Mouse (Mus musculus): ENCODE results near the gene Tmem33. TPM values are rescaled to one million over a fixed set of nuclear protein-coding genes. Genes with fewer than 3 reads are reported as not detected.

Tmem33 gene
- polyA plus RNA-seq, 1 experiment from 2014 or later = 100 TPM

DNA sequence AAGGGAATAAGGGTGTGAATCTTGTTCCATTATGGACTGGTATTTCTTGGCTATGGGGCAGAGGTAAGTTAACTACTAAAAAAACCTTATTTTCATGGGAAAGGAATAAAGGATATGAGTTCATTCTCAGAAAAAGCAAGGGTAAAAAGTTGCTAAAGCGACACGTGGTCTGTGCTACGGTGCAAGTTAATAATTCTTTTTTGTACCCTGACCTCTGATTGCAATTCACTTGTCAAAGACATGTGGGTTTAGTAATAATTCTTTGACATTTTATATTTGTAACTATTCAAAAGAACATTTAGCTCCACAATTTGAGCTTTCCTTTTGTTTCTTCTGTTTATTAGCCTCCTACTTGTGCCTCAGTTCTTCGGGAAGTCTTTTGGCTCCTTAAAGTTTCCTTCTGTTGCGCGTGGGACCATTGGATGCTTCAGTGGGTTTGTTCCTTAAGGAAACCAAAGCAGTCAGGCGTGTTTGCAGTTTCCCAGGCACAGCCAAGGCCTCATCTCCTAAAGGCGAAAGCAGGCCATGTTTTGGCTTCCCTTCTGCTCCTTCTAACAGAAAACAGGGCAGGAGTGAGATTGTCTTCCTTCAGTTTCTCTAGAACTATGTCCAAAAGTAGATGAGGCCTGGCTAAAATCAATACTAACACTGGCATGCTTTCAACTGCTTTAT lies 40.7 kb downstream of the Tmem33 start:
- H3K36me3 ChIP-seq = peaks cover 13% of the 10 kb centered on the region; the same call in 1 of the 2 replicates
- H3K9me3 ChIP-seq (replicated peaks) = no peaks in the 10 kb centered on the region
- WGBS (ENCODE audit: insufficient replicate concordance) = 87% methylated on average over 8 of the region's 8 CpGs
- no peak overlapping the region for H3K9ac ChIP-seq
- H3K27me3 ChIP-seq = no peaks in the 10 kb centered on the region
- ATAC-seq (ENCODE audit: low read depth) (no peak), DNase-seq (no peak)
- no peak overlapping the region for H3K4me2 ChIP-seq
- peaks cover 16% of the 10 kb centered on the region for H3K4me1 ChIP-seq (replicated peaks)
- no peak overlapping the region; the same call in 1 of the 2 replicates for H3K27ac ChIP-seq
- no peak overlapping the region for H3K4me3 ChIP-seq (replicated peaks)

DNA sequence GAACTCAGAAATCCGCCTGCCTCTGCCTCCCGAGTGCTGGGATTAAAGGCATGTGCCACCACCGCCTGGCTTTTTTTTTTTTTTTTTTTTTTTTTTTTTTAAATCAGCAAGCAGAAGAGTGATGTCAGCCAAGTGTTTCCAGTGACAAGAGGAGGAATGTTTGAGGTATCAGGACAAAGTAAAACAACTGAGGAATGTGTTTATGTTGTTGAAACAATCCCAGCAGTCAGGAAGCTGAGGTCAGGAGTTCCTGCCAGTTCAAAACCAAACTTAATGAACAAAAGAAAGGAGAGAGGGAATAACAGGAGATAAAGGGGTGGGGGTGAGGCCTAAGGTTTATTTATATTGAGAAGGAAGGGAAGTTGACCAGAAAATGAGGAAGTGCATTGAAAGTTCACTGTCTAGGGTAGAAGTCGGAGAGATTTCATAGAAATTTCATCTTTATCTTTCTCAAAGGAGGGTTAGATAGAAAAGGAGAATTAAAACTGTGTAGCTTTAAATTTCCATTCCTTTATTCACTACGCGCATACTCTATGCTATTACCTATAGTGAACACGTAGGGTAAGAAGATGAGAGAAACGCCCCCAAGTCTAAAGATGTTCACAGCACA lies 41.5 kb downstream of the Tmem33 start:
- DNase-seq (no peak), ATAC-seq (ENCODE audit: low read depth) (no peak)
- no peak overlapping the region for H3K4me3 ChIP-seq (replicated peaks)
- no peak overlapping the region for H3K4me2 ChIP-seq
- H3K9me3 ChIP-seq (replicated peaks) = no peaks in the 10 kb centered on the region
- no peaks in the 10 kb centered on the region for H3K27me3 ChIP-seq
- H3K27ac ChIP-seq = no peak overlapping the region
- WGBS (ENCODE audit: insufficient replicate concordance) = 55% methylated on average over 7 of the region's 8 CpGs
- 0 out of 2 replicates have a peak, but pooled peaks cover 9% of the 10 kb centered on the region for H3K36me3 ChIP-seq
- no peak overlapping the region for H3K9ac ChIP-seq
- peaks cover 17% of the 10 kb centered on the region for H3K4me1 ChIP-seq (replicated peaks)

DNA sequence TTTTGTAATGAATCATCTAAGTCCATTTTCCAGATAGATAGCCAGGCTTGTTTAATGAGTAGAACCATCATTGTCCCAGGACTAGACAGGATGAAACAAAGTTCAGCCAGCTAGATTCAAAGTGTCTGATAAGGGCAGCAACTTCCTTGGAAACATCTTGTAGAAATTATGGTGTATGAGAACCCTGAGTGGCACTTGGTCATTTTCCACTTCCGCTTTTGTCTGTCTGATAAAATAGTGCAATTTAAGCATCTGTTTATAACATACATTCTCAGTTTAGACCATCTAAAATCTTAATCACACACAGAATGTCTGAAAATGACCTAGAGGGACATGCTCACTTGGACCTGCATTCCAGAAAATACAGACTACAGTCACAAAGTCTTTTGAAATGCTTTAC lies 43.5 kb downstream of the Tmem33 start:
- ATAC-seq (ENCODE audit: low read depth) (no peak), DNase-seq (no peak)
- WGBS (ENCODE audit: insufficient replicate concordance) = 73% methylated on average over 1 of the region's 1 CpGs
- H3K36me3 ChIP-seq = 0 out of 2 replicates have a peak, but pooled peaks cover 9% of the 10 kb centered on the region
- H3K4me1 ChIP-seq (replicated peaks) = peaks cover 20% of the 10 kb centered on the region
- no peak overlapping the region for H3K27ac ChIP-seq
- no peak overlapping the region for H3K4me2 ChIP-seq
- no peaks in the 10 kb centered on the region for H3K9me3 ChIP-seq (replicated peaks)
- H3K9ac ChIP-seq = no peak overlapping the region
- H3K27me3 ChIP-seq = no peaks in the 10 kb centered on the region
- no peak overlapping the region for H3K4me3 ChIP-seq (replicated peaks)

DNA sequence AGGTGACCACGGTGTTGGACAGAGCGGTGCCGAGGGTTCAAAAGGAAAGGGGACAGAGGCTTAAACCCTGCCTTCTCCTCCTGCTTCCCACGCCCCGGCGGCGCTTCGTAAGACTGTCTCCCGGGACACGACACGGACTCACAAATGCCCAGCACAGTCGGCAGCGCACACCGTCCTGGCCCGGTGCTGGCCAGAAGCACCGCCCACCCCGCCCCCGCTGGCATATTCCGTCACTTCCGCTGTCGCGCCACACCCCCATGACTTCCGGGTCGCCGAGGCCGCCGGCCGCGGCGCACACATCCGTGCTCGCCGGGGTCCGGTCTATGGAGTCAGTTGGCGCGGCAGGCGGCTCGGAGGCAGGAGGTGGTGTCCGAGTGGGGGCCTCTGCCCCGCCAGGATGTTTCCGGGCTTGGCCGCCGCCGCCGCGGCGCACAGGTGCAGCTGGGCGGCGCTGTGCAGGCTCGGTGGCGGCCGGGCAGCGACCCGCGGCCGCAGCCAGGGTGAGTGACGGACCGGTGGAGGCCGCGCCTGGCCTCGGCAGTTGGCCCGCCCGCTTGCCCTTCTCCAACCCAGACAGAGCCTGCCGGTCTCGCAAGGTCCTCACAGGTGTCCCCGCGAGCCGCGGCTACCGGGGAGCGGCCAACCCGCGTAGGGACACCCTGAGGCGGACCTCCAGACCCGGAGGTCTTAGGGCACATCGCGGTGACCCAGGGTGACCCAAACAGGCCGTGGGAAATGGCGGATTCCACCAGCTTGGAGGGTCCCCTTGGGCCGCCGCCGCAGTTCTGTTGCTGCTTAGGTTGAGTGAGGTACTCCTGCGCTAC lies 46.5 kb downstream of the Tmem33 start, which contains the start of gene Slc30a9:
TSS of gene Slc30a9 (plus strand) at position 258 of the 824 bp plus-strand sequence.
- Histone ChIP-seq H3K4me3 (replicated peaks) (peak within 1 kb of the TSS; percentile 97), H3K4me2 (peak within 1 kb of the TSS; percentile 76), H3K9me3 (replicated peaks) (no peaks in the 10 kb centered on the region), H3K4me1 (replicated peaks) (peaks cover 31% of the 10 kb centered on the region), H3K27ac (peak within 1 kb of the TSS; percentile 90), H3K36me3 (peaks cover 22% of the 10 kb centered on the region), H3K27me3 (no peaks in the 10 kb centered on the region), H3K9ac (peak within 1 kb of the TSS; percentile 97)
- under 1% methylated on average over 82 of the region's 83 CpGs for WGBS (ENCODE audit: insufficient replicate concordance)
- peak; percentile 86 for DNase-seq
- peak; percentile 95 for ATAC-seq (ENCODE audit: low read depth)

DNA sequence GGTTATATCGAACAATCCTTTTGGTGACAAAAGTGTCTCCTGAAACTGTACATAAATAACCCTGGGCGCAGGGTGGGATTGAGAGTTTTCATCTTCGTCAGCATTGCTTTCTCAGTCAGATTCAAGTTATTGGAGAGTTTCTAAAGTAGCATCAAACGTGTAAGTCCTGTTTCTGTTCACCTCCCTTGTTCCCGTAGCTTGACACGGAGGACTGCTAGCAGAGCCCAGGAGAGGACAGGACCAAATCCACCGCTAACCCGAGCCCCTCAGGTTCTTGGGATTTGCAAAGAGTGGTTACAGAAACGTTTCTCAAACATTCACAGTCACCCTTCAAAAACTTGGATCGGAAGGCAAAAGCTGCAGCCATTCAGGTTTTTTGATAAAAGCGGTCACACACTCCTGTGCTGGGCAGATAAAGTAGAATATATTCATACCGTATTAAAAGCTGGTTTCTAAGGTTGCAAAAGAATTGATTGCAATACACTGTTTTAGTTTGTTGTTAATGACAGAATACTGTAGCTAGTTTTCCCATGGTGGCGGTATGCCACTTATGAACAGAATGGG lies 47.4 kb downstream of the Tmem33 start:
- WGBS (ENCODE audit: insufficient replicate concordance) = 9% methylated on average over 13 of the region's 13 CpGs
- Histone ChIP-seq H3K4me1 (replicated peaks) (peaks cover 31% of the 10 kb centered on the region), H3K36me3 (peaks cover 20% of the 10 kb centered on the region), H3K27ac (peak overlapping the region; percentile 90), H3K9ac (peak overlapping the region; percentile 97), H3K9me3 (replicated peaks) (no peaks in the 10 kb centered on the region), H3K4me2 (peak overlapping the region; percentile 76), H3K27me3 (no peaks in the 10 kb centered on the region), H3K4me3 (replicated peaks) (peak overlapping the region; percentile 97)
- ATAC-seq (ENCODE audit: low read depth) (peak; percentile 21), DNase-seq (peak; percentile 50)

DNA sequence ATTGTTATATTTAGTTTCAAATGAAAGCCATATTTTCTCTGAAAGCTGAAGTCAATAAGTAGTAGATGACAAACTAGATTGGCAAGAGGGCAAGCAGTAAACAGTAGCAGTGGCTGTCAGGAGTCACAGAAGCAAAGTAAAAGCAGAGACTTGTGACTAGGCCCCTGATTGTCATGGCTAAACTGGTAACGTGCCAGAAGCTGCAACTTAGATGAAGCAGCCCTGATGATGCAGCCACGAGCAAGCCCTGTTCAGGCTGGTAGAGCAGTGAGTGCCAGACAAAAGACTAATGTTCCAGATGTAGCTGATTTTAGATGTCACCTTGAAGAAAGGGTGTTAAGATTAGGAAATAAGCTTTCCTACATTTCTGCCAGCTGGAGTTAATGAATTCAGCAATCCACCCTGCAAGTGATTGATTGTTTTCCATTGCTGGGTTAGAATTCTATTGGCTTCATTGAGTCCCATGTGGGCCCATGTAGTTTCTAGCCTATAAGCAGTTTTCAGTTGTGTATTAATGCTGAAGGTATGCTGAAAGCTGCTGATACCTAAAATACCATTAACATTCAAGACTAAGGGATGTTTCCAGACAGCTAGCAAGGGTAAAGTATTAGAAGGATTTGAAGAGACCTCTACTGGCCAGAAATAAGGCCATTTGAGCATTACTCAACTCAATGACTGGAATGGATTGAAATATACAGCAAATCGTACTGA lies 51.6 kb downstream of the Tmem33 start:
- WGBS (ENCODE audit: insufficient replicate concordance) = 77% methylated on average over 3 of the region's 3 CpGs
- no peak for ATAC-seq (ENCODE audit: low read depth)

DNA sequence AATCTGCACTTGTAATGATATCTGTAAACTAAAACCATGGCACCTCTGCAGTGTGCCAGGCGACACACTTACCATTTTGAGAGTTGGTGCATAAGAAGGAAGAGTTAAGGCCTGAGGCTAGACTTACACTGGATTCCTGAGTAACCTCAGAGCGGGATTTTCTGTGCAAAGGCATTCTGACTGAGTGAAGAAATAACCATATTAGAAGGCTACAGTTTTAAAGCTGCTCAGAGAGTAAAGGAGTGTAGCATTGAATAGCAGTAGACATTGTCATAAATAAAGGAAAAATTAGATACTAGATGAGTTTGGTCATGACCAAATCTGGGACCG lies 52.1 kb downstream of the Tmem33 start:
- ATAC-seq (ENCODE audit: low read depth) (no peak), DNase-seq (no peak)
- H3K27ac ChIP-seq = no peak overlapping the region
- peaks cover 41% of the 10 kb centered on the region for H3K36me3 ChIP-seq
- no peak overlapping the region for H3K9ac ChIP-seq
- 89% methylated on average over 3 of the region's 3 CpGs for WGBS (ENCODE audit: insufficient replicate concordance)
- no peaks in the 10 kb centered on the region for H3K9me3 ChIP-seq (replicated peaks)
- H3K4me2 ChIP-seq = no peak overlapping the region
- H3K4me1 ChIP-seq (replicated peaks) = peaks cover 25% of the 10 kb centered on the region
- no peak overlapping the region for H3K4me3 ChIP-seq (replicated peaks)
- no peaks in the 10 kb centered on the region for H3K27me3 ChIP-seq

More for the DNA sequence above, 51.6 kb downstream of the Tmem33 start:
- no peak for DNase-seq
- H3K27me3 ChIP-seq = no peaks in the 10 kb centered on the region
- H3K9ac ChIP-seq = no peak overlapping the region
- H3K4me1 ChIP-seq (replicated peaks) = peaks cover 25% of the 10 kb centered on the region
- H3K4me2 ChIP-seq = no peak overlapping the region
- peaks cover 37% of the 10 kb centered on the region for H3K36me3 ChIP-seq
- no peak overlapping the region for H3K27ac ChIP-seq
- H3K9me3 ChIP-seq (replicated peaks) = no peaks in the 10 kb centered on the region
- no peak overlapping the region for H3K4me3 ChIP-seq (replicated peaks)

DNA sequence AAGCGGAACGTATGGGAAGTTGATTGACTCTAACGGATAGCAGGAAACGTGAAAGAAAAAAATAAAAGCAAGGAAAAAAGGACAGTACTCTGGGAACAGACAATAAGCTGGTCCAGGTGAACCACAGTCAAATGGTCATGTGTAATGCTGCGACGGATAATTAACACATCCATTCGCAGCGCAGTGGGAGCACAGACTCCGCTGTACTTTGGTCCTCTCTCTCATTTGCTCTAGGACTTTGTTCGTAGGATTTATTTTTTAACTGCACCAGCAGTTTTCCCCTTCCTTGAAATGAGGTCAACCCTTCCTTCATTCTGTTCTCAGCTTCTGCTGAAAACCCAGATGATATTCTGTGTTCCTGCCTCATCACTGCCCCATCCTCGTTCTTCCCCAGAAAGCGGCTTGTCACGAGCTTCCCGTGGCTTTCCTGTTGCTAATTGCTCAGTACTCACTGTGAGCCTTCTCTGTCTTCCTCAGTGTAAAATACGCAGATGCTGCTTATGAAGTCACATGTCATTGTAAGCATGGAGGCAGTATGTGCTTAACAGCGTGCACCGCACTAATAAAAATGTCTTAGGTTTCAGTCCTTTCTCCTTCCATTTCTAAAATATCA lies 61.4 kb downstream of the Tmem33 start:
- Histone ChIP-seq H3K27ac (no peak overlapping the region), H3K27me3 (no peaks in the 10 kb centered on the region), H3K4me3 (replicated peaks) (no peak overlapping the region), H3K9ac (no peak overlapping the region), H3K36me3 (peaks cover 38% of the 10 kb centered on the region), H3K9me3 (replicated peaks) (0 out of 2 replicates have a peak, but pooled peaks cover 4% of the 10 kb centered on the region), H3K4me1 (replicated peaks) (no peaks in the 10 kb centered on the region), H3K4me2 (no peak overlapping the region)
- WGBS (ENCODE audit: insufficient replicate concordance) = 82% methylated on average over 17 of the region's 17 CpGs
- DNase-seq = no peak
- ATAC-seq (ENCODE audit: low read depth) = no peak

DNA sequence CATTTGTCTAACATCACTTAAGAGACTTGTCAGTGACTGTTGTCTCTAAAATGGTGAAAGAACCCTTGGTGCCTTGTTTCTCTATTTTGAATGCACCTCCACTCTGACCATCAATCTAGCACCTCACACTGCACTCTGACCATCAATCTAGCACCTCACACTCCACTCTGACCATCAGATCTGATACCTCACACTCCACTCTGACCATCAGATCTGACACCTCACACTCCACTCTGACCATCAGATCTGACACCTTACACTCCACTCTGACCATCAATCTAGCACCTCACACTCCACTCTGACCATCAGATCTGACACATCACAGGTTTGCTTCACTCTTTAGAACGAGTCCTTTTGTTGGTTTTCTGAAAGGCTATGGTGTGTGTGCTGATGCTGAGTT lies 63.7 kb downstream of the Tmem33 start:
- no peak for ATAC-seq (ENCODE audit: low read depth)
- 64% methylated on average over 1 of the region's 1 CpGs for WGBS (ENCODE audit: insufficient replicate concordance)
- no peak for DNase-seq

DNA sequence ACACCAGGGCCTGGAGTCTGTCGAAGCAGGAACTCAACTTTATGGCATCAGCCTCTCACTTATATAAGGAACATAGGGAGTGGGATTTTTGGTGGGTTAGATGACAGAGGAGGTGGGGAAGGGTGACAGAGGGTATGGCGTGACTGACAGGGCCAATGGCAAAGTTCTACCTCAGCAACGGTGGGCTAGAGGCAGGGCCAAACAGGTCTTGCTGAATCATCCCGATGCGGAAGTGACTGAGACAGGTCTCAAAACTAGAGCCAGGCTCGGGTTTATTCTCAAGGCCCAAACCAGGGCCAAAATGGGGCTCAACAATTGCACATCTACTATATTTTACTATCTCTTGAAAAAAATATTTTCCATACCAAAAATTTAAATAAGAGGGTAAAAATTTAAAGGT lies 80.4 kb downstream of the Tmem33 start:
- no peak overlapping the region for H3K27ac ChIP-seq
- ATAC-seq (ENCODE audit: low read depth) (no peak), DNase-seq (no peak)
- no peak overlapping the region for H3K9ac ChIP-seq
- H3K9me3 ChIP-seq (replicated peaks) = no peaks in the 10 kb centered on the region
- H3K4me3 ChIP-seq (replicated peaks) = no peak overlapping the region
- no peaks in the 10 kb centered on the region for H3K4me1 ChIP-seq (replicated peaks)
- no peak overlapping the region for H3K4me2 ChIP-seq
- peaks cover 63% of the 10 kb centered on the region for H3K36me3 ChIP-seq
- H3K27me3 ChIP-seq = no peaks in the 10 kb centered on the region
- WGBS (ENCODE audit: insufficient replicate concordance) = 82% methylated on average over 6 of the region's 6 CpGs

More for the DNA sequence above, 63.7 kb downstream of the Tmem33 start:
- Histone ChIP-seq H3K9me3 (replicated peaks) (no peaks in the 10 kb centered on the region), H3K4me3 (replicated peaks) (no peak overlapping the region), H3K27me3 (no peaks in the 10 kb centered on the region), H3K36me3 (peaks cover 34% of the 10 kb centered on the region), H3K27ac (no peak overlapping the region), H3K4me2 (no peak overlapping the region), H3K4me1 (replicated peaks) (no peaks in the 10 kb centered on the region), H3K9ac (no peak overlapping the region)
